Mouse (Mus musculus) brain, embryonic 14.5 days (tissue): ENCODE results near the gene S100a3.

Experiments
- CTCF ChIP-seq: fragments of 200-500 bp; IDR thresholded peaks from 2 replicates; pipeline ENCODE4 v1.5.1; 2012; ENCODE audit warnings: inconsistent platforms, mild to moderate bottlenecking, moderate library complexity, borderline replicate concordance; ENCODE audit not compliant: insufficient read depth, insufficient read length; ENCODE audit errors: extremely low read depth
- POLR2A ChIP-seq: fragments of 200-500 bp; IDR thresholded peaks from 2 replicates; pipeline ENCODE4 v1.6.1; 2012; ENCODE audit warnings: mild to moderate bottlenecking, inconsistent platforms, borderline replicate concordance; ENCODE audit not compliant: poor library complexity, insufficient read depth, insufficient read length, severe bottlenecking; ENCODE audit errors: extremely low read depth

DNA sequence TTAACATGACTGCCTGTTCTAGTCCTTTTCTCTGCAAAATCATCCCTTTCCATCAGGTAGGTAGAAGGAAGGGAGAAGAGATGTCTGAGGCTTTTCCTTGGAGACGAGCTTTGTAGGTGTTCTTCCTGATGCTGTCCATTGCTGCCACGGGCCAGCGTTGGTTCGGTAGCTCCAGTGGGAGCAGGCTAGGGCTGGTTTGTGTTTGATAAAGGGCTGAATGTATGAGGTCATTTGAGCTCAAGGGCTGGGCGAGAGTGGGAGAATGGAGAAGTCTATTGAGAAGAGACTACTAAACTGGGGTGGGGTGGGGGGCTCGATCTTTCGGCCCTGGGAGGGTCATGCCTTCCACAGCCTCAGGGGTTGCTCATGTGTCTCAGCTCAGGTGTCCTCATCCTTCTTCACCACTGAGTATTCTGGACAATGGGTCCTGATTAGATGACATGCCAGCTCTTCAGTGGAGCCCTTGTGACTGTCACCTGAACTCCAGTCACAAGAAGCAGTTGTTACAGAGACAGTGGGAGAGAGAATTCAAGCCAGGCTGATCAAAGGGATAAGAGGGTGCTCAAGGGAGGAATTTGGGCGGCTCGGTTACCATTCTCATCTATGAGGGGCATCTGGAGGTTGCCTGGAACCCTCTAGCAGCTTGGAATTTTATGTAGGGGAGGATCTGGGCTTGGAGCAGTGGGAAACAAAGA is 47.3 kb upstream of the S100a3 start:
- no peak for TF ChIP-seq CTCF
- no peak for TF ChIP-seq POLR2A
